Mouse (Mus musculus) midbrain, embryonic 16.5 days (tissue): Measurements from ENCODE around the gene Apobec1. TPM values are rescaled to one million over a fixed set of nuclear protein-coding genes. Genes with fewer than 3 reads are reported as not detected.
"Not testable (repeated sequence)": the region's sequence is repeated elsewhere in the genome, so short reads cannot be mapped to it uniquely, and the experiment has no call there.

Experiments used
- ATAC-seq: fragments of 200-750 bp; cut with Nextera tagmentation; 2 replicates; pipeline ENCODE4 v1.8.0; 2017; ENCODE audit warnings: moderate TSS enrichment
- H3K27ac ChIP-seq: fragments of 300-500 bp; sonication (generic); 2 replicates; pipeline ENCODE4 v1.5.1; 2014; ENCODE audit warnings: mild to moderate bottlenecking, low read length, mixed read lengths
- H3K27me3 ChIP-seq: fragments of 300-500 bp; sonication (generic); 2 replicates; pipeline ENCODE4 v1.6.1; 2014; ENCODE audit warnings: low read depth, low read length, mixed read lengths; ENCODE audit not compliant: control insufficient read depth, insufficient read depth
- H3K36me3 ChIP-seq: fragments of 300-500 bp; sonication (generic); 2 replicates; pipeline ENCODE4 v1.6.1; 2014; ENCODE audit warnings: mild to moderate bottlenecking, low read length, moderate library complexity, mixed read lengths; ENCODE audit not compliant: control insufficient read depth, insufficient read depth
- H3K4me1 ChIP-seq: fragments of 300-500 bp; sonication (generic); 2 replicates; pipeline ENCODE4 v1.6.1; 2014; ENCODE audit warnings: mild to moderate bottlenecking, low read length, mixed read lengths; ENCODE audit not compliant: control insufficient read depth, insufficient read depth
- H3K4me2 ChIP-seq: fragments of 300-500 bp; sonication (generic); 2 replicates; pipeline ENCODE4 v1.6.1; 2014; ENCODE audit warnings: mild to moderate bottlenecking, low read length, mixed read lengths
- H3K4me3 ChIP-seq: fragments of 300-500 bp; sonication (generic); 2 replicates; pipeline ENCODE4 v1.5.1; 2014; ENCODE audit warnings: low read depth, mild to moderate bottlenecking, low read length, moderate library complexity, mixed read lengths
- H3K9ac ChIP-seq: fragments of 300-500 bp; sonication (generic); 2 replicates; pipeline ENCODE4 v1.6.1; 2014; ENCODE audit warnings: low read depth, low read length, mixed read lengths
- H3K9me3 ChIP-seq: fragments of 300-500 bp; sonication (generic); replicated peaks from 2 replicates; pipeline ENCODE4 v1.6.1; 2014; ENCODE audit warnings: mild to moderate bottlenecking, low read length, mixed read lengths; ENCODE audit not compliant: control insufficient read depth, poor library complexity, severe bottlenecking
- WGBS: fragments of 180-500 bp; shearing (Covaris S2); extraction: QIAGEN DNeasy Blood & Tissue Kit; methylation state at CpG from one replicate; pipeline ENCODE4 v1.1.7; 2014; 5-methylcytosine and 5-hydroxymethylcytosine counted together
- polyA plus RNA-seq: library from polyadenylated mRNA; unstranded; fragments of >200 nt; fragmentation: Nextera tagmentation; extraction: Ambion mirVana; gene quantifications from 2 replicates; pipeline ENCODE4 v1.2.1, GENCODE M21; 2015

Gene Apobec1
- polyA plus RNA-seq, 1 experiment from 2014 or later = 1.7 TPM

DNA sequence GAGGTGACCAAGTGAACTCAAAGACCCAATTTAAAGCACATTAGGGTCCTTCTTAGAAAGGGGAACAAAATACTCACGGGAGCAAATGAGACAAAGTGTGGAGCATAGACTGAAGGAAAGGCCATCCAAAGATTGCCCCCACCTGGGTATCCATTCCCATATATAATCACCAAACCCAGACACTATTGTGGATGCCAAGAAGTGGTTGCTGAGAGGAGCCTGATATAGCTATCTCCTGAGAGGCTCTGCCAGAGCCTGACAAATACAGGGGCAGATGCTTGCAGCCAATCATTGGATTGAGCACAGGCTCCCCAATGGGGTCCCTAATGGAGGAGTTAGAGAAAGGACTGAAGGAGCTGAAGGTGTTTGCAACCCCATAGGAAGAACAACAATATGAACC lies 27.2 kb downstream of the Apobec1 start:
- not testable (repeated sequence) for ATAC-seq, H3K36me3 ChIP-seq, H3K4me1 ChIP-seq, H3K9ac ChIP-seq, H3K4me2 ChIP-seq, H3K27ac ChIP-seq, H3K27me3 ChIP-seq, H3K9me3 ChIP-seq, H3K4me3 ChIP-seq
- 87% methylated on average over 1 of the region's 1 CpGs for WGBS

DNA sequence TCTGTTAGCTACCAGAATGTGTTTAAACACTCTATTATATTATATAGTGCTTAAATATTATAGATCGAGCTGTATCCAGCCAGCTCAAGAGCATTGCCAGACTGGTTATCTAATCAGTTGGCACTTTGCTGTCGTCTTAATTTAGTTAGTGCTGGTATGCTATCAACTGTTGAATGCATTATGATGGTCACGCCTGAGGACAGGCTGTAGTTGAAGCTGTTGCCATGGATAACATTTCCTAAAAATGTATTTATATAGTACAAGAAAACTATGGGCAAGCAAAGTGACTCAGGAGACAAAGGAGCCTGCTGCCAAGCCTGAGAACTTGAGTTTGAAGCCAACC lies 30.7 kb downstream of the Apobec1 start:
- no peak overlapping the region for H3K4me2 ChIP-seq
- H3K9ac ChIP-seq = no peak overlapping the region
- H3K36me3 ChIP-seq = no peaks in the 10 kb centered on the region
- WGBS = 88% methylated on average over 3 of the region's 3 CpGs
- no peaks in the 10 kb centered on the region for H3K27me3 ChIP-seq
- ATAC-seq = no peak
- no peak overlapping the region for H3K27ac ChIP-seq
- H3K9me3 ChIP-seq = no peaks in the 10 kb centered on the region
- H3K4me3 ChIP-seq = no peak overlapping the region
- no peaks in the 10 kb centered on the region for H3K4me1 ChIP-seq

GRCm38 (mm10) chr6:122570695-122571616 lies 31.3 kb downstream of the Apobec1 start:
- Histone ChIP-seq H3K9ac (no peak overlapping the region), H3K4me3 (no peak overlapping the region), H3K4me1 (no peaks in the 10 kb centered on the region), H3K36me3 (no peaks in the 10 kb centered on the region), H3K27me3 (no peaks in the 10 kb centered on the region), H3K4me2 (no peak overlapping the region), H3K27ac (no peak overlapping the region), H3K9me3 (no peaks in the 10 kb centered on the region)
- 75% methylated on average over 8 of the region's 8 CpGs for WGBS
- no peak for ATAC-seq

- Histone ChIP-seq H3K4me1 (no peaks in the 10 kb centered on the region), H3K9me3 (no peaks in the 10 kb centered on the region), H3K27ac (no peak overlapping the region), H3K4me2 (no peak overlapping the region), H3K4me3 (no peak overlapping the region), H3K27me3 (no peaks in the 10 kb centered on the region), H3K36me3 (no peaks in the 10 kb centered on the region), H3K9ac (no peak overlapping the region)
- 82% methylated on average over 1 of the region's 1 CpGs for WGBS
- no peak for ATAC-seq
Measured at GRCm38 (mm10) chr6:122569762-122570161, 32.5 kb downstream of the Apobec1 start.

GRCm38 (mm10) chr6:122569113-122569512 lies 33.1 kb downstream of the Apobec1 start:
- WGBS = 43% methylated on average over 5 of the region's 5 CpGs
- H3K4me1 ChIP-seq = no peaks in the 10 kb centered on the region
- ATAC-seq = no peak
- H3K27ac ChIP-seq = no peak overlapping the region
- no peak overlapping the region for H3K4me2 ChIP-seq
- H3K9me3 ChIP-seq = no peaks in the 10 kb centered on the region
- no peaks in the 10 kb centered on the region for H3K36me3 ChIP-seq
- H3K9ac ChIP-seq = no peak overlapping the region
- no peaks in the 10 kb centered on the region for H3K27me3 ChIP-seq
- H3K4me3 ChIP-seq = no peak overlapping the region

- H3K27ac ChIP-seq = no peak overlapping the region
- no peak overlapping the region for H3K4me2 ChIP-seq
- H3K27me3 ChIP-seq = peaks cover 3% of the 10 kb centered on the region
- H3K4me1 ChIP-seq = peaks cover 8% of the 10 kb centered on the region
- ATAC-seq = no peak
- H3K36me3 ChIP-seq = no peaks in the 10 kb centered on the region
- 93% methylated on average over 9 of the region's 9 CpGs for WGBS
- H3K4me3 ChIP-seq = no peak overlapping the region
- no peak overlapping the region for H3K9ac ChIP-seq
- no peaks in the 10 kb centered on the region for H3K9me3 ChIP-seq
Measured at GRCm38 (mm10) chr6:122565070-122565784, 37.0 kb downstream of the Apobec1 start.

DNA sequence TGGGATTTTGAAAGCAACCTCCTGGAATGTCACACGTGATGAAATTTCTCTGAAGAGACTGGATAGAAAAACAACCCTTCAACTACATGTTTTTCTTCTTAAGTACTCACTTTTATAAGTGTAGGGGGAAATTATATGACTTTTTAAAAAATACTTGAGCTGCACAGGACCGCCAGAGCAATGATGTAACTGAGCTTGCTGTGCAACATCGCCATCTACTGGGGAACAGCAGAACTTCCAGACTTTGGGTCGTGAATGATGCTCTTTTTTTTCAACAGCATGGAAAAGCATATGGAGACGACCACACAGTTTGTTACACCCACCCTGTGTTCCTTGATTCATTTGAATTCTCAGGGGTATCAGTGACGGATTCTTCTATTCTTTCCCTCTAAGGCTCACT lies 39.8 kb downstream of the Apobec1 start:
- Histone ChIP-seq H3K4me3 (peak overlapping the region; percentile 25), H3K27ac (no peak overlapping the region), H3K4me2 (peak overlapping the region; percentile 51), H3K27me3 (peaks cover 3% of the 10 kb centered on the region), H3K36me3 (no peaks in the 10 kb centered on the region), H3K9ac (peak overlapping the region; percentile 53; the same call in 1 of the 2 replicates), H3K9me3 (no peaks in the 10 kb centered on the region), H3K4me1 (peaks cover 8% of the 10 kb centered on the region)
- peak; percentile 56 for ATAC-seq
- 3% methylated on average over 6 of the region's 6 CpGs for WGBS

DNA sequence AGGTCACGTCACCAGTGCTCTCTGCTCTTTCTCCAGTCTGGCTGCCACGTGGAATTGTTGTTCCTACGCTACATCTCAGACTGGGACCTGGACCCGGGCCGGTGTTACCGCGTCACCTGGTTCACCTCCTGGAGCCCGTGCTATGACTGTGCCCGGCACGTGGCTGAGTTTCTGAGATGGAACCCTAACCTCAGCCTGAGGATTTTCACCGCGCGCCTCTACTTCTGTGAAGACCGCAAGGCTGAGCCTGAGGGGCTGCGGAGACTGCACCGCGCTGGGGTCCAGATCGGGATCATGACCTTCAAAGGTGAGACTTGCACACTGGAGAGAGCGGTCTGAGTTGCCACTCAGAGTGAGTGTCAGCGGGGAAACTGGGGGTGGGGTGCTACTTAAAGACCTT lies 41.2 kb downstream of the Apobec1 start:
- peaks cover 8% of the 10 kb centered on the region for H3K4me1 ChIP-seq
- no peaks in the 10 kb centered on the region for H3K9me3 ChIP-seq
- H3K4me3 ChIP-seq = no peak overlapping the region
- peak; percentile 49 for ATAC-seq
- H3K27ac ChIP-seq = no peak overlapping the region
- no peaks in the 10 kb centered on the region for H3K36me3 ChIP-seq
- WGBS = 88% methylated on average over 20 of the region's 20 CpGs
- H3K4me2 ChIP-seq = no peak overlapping the region
- no peak overlapping the region for H3K9ac ChIP-seq
- peaks cover 3% of the 10 kb centered on the region for H3K27me3 ChIP-seq

DNA sequence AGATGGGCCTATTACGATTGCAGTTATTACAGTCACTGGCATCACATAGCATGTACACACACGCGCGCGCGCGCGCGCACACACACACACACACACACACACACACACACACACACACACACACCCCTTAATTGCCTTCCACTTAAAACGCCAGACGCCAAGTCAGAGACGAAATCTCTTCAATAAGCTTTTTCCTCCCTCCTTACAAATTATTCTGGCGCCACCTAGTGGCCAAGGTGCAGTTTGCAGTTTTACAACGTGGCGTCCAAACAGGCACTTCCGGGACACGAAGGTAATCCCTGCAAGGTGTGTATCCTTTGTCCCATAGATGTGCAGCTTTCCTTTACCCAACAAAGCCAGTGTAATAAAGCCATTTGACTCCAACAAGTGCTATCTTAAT lies 41.8 kb downstream of the Apobec1 start:
- H3K27ac ChIP-seq = no peak overlapping the region
- H3K36me3 ChIP-seq = no peaks in the 10 kb centered on the region
- peak overlapping the region; percentile 31; the same call in 1 of the 2 replicates for H3K9ac ChIP-seq
- H3K9me3 ChIP-seq = no peaks in the 10 kb centered on the region
- peak; percentile 29 for ATAC-seq
- peaks cover 8% of the 10 kb centered on the region for H3K4me1 ChIP-seq
- peaks cover 3% of the 10 kb centered on the region for H3K27me3 ChIP-seq
- peak overlapping the region; percentile 16 for H3K4me3 ChIP-seq
- 12% methylated on average over 17 of the region's 17 CpGs for WGBS
- H3K4me2 ChIP-seq = peak overlapping the region; percentile 31
